Mouse (Mus musculus): Measurements from ENCODE around the gene Peg10. TPM values are rescaled to one million over a fixed set of nuclear protein-coding genes. Genes with fewer than 3 reads are reported as not detected.

Peg10 gene
- total RNA-seq (2014; rRNA removed; ENCODE audit: low replicate concordance), result 6.5 and 9.3 TPM in 2 replicates
- 0.41 and 0.42 TPM in 2 replicates for polyA plus RNA-seq (2015; fragmentation: Nextera tagmentation; extraction: Ambion mirVana)

DNA sequence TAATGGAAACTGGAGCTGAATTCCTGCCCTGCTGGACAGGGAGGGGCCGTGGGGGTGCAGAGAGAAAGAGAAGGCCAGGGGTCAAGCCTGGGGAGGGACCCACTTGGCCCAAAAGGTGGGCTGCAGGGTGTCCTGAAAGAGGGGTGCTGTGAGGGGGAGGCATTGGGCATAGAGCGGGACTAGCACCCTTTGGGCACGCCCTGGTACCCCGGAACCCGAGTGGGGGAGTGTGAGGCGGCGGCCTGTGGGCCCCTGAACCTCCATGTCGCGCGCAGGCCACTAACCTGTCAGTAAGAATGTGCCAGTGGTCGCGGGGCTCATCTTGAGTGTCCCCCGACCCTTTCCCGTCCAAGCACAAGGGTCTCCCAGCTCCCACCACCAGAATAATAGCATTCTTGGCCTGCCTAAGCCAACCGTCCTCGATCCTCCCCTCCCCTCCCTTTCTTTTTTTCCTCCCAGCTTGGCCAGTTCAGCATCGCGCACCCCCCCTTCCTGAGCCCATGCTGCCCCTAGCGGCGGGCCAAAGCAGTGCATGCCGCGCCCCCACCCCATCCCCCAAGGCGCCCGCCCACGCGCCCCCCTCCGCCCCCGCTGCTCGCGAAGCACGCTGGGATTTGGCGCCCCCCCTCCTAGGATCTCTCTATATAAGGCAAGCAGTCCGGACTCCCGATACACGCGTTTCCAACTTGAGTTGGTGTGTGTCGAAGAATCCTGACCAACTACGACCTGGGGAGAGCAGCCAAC is at the start of gene Peg10, which contains the start of gene Sgce:
Peg10 (plus strand) TSS at position 611 of the 744 bp plus-strand sequence.
Sgce (minus strand) TSS at position 512 of the 744 bp plus-strand sequence.
- peak within 1 kb of the TSS; percentile 76 for H3K27ac ChIP-seq (ENCODE audit: low read depth)
- no peaks in the 10 kb centered on the region for H3K4me1 ChIP-seq (ENCODE audit: control insufficient read depth, insufficient read depth)
- peak within 1 kb of the TSS; percentile 73 for H3K9ac ChIP-seq (replicated peaks; ENCODE audit: low read depth, low read length)
- 47% methylated on average over 38 of the region's 38 CpGs for WGBS
- DNase-seq (ENCODE audit: low spot score) (peak; percentile 67), ATAC-seq (ENCODE audit: insufficient read depth, low read depth) (peak; percentile 61)
- no peaks in the 10 kb centered on the region for H3K36me3 ChIP-seq (replicated peaks; ENCODE audit: control insufficient read depth, insufficient read depth, low read length)
- peak within 1 kb of the TSS; percentile 54 for H3K4me3 ChIP-seq (ENCODE audit: low read depth, low read length)
- TF ChIP-seq CTCF (IDR thresholded peaks at IDR 0.05; ENCODE audit: low read depth) (peak; percentile 68), EP300 (IDR thresholded peaks at IDR 0.05; ENCODE audit: low read depth) (0 out of 2 replicates have a peak, but pooled peaks have one; percentile 27)
- no peaks in the 10 kb centered on the region for H3K27me3 ChIP-seq (ENCODE audit: control insufficient read depth, insufficient read depth, low read length)
- H3K4me2 ChIP-seq (ENCODE audit: low read depth, low read length), result peak within 1 kb of the TSS; percentile 66
- no peaks in the 10 kb centered on the region for H3K9me3 ChIP-seq (replicated peaks; ENCODE audit: control insufficient read depth, low read length)

- Histone ChIP-seq H3K9me3 (replicated peaks; ENCODE audit: control insufficient read depth, low read length) (no peaks in the 10 kb centered on the region), H3K27me3 (ENCODE audit: control insufficient read depth, insufficient read depth, low read length) (no peaks in the 10 kb centered on the region), H3K4me3 (ENCODE audit: low read depth, low read length) (no peak overlapping the region), H3K9ac (replicated peaks; ENCODE audit: low read depth, low read length) (no peak overlapping the region), H3K4me1 (ENCODE audit: control insufficient read depth, insufficient read depth) (peaks cover 10% of the 10 kb centered on the region; the same call in 1 of the 2 replicates), H3K4me2 (ENCODE audit: low read depth, low read length) (no peak overlapping the region), H3K27ac (ENCODE audit: low read depth) (no peak overlapping the region), H3K36me3 (replicated peaks; ENCODE audit: control insufficient read depth, insufficient read depth, low read length) (no peaks in the 10 kb centered on the region)
- 63% methylated on average over 8 of the region's 8 CpGs for WGBS
- no peak for DNase-seq (ENCODE audit: low spot score)
- ATAC-seq (ENCODE audit: insufficient read depth, low read depth), result no peak
- no peak for TF ChIP-seq EP300 (IDR thresholded peaks at IDR 0.05; ENCODE audit: low read depth)
- TF ChIP-seq CTCF (IDR thresholded peaks at IDR 0.05; ENCODE audit: low read depth), result no peak
Observed at GRCm38 (mm10) chr6:4701641-4702040, 45.5 kb upstream of the Peg10 start.

- Histone ChIP-seq H3K27ac (ENCODE audit: low read depth) (no peak overlapping the region), H3K4me3 (ENCODE audit: low read depth, low read length) (no peak overlapping the region), H3K4me1 (ENCODE audit: control insufficient read depth, insufficient read depth) (peaks cover 10% of the 10 kb centered on the region), H3K9me3 (replicated peaks; ENCODE audit: control insufficient read depth, low read length) (no peaks in the 10 kb centered on the region), H3K36me3 (replicated peaks; ENCODE audit: control insufficient read depth, insufficient read depth, low read length) (no peaks in the 10 kb centered on the region), H3K4me2 (ENCODE audit: low read depth, low read length) (no peak overlapping the region), H3K27me3 (ENCODE audit: control insufficient read depth, insufficient read depth, low read length) (no peaks in the 10 kb centered on the region), H3K9ac (replicated peaks; ENCODE audit: low read depth, low read length) (no peak overlapping the region)
- DNase-seq (ENCODE audit: low spot score) (no peak), ATAC-seq (ENCODE audit: insufficient read depth, low read depth) (no peak)
- WGBS, result 49% methylated on average over 7 of the region's 7 CpGs
- TF ChIP-seq CTCF (IDR thresholded peaks at IDR 0.05; ENCODE audit: low read depth) (no peak), EP300 (IDR thresholded peaks at IDR 0.05; ENCODE audit: low read depth) (no peak)
Observed at GRCm38 (mm10) chr6:4703908-4704307, 43.2 kb upstream of the Peg10 start.

DNA sequence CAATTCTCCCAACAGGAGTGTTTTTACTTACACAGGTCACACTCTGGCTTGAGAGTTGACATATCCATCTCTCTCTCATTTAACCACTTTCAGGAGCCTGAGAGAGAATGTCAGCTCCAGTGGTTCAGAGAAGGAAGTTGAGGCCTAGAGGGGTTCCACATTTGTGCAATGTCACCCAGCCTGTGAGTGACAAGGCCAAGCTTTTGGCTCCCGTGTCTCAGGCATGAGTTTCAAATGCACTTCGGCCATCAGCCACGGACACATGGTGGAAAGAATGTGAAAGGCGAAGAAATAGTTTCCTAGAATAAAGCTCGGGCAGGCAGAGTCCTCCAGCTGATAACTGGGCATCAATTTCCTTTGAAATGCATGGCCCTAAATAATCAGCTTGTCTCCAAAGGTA is 40.7 kb upstream of the Peg10 start:
- ATAC-seq (ENCODE audit: insufficient read depth, low read depth) (no peak), DNase-seq (ENCODE audit: low spot score) (no peak)
- TF ChIP-seq CTCF (IDR thresholded peaks at IDR 0.05; ENCODE audit: low read depth), result no peak
- TF ChIP-seq EP300 (IDR thresholded peaks at IDR 0.05; ENCODE audit: low read depth), result no peak
- Histone ChIP-seq H3K36me3 (replicated peaks; ENCODE audit: control insufficient read depth, insufficient read depth, low read length) (no peaks in the 10 kb centered on the region), H3K27me3 (ENCODE audit: control insufficient read depth, insufficient read depth, low read length) (no peaks in the 10 kb centered on the region), H3K9me3 (replicated peaks; ENCODE audit: control insufficient read depth, low read length) (no peaks in the 10 kb centered on the region), H3K4me2 (ENCODE audit: low read depth, low read length) (no peak overlapping the region), H3K4me1 (ENCODE audit: control insufficient read depth, insufficient read depth) (peaks cover 10% of the 10 kb centered on the region), H3K9ac (replicated peaks; ENCODE audit: low read depth, low read length) (no peak overlapping the region), H3K4me3 (ENCODE audit: low read depth, low read length) (no peak overlapping the region), H3K27ac (ENCODE audit: low read depth) (no peak overlapping the region)
- WGBS, result 41% methylated on average over 5 of the region's 5 CpGs

GRCm38 (mm10) chr6:4708971-4709370 is 38.1 kb upstream of the Peg10 start:
- Histone ChIP-seq H3K4me2 (ENCODE audit: low read depth, low read length) (no peak overlapping the region), H3K4me1 (ENCODE audit: control insufficient read depth, insufficient read depth) (peaks cover 10% of the 10 kb centered on the region), H3K4me3 (ENCODE audit: low read depth, low read length) (no peak overlapping the region), H3K9me3 (replicated peaks; ENCODE audit: control insufficient read depth, low read length) (no peaks in the 10 kb centered on the region), H3K27ac (ENCODE audit: low read depth) (0 out of 2 replicates have a peak overlapping the region, but pooled peaks have one; percentile 2), H3K27me3 (ENCODE audit: control insufficient read depth, insufficient read depth, low read length) (no peaks in the 10 kb centered on the region), H3K36me3 (replicated peaks; ENCODE audit: control insufficient read depth, insufficient read depth, low read length) (no peaks in the 10 kb centered on the region), H3K9ac (replicated peaks; ENCODE audit: low read depth, low read length) (no peak overlapping the region)
- DNase-seq (ENCODE audit: low spot score) (peak; percentile 37), ATAC-seq (ENCODE audit: insufficient read depth, low read depth) (peak; percentile 86)
- TF ChIP-seq CTCF (IDR thresholded peaks at IDR 0.05; ENCODE audit: low read depth) (no peak), EP300 (IDR thresholded peaks at IDR 0.05; ENCODE audit: low read depth) (no peak)
- 17% methylated on average over 1 of the region's 1 CpGs for whole genome bisulfite sequencing

Data from heart, postnatal 0 days (tissue).